ENCODE assay signal across 17 mouse cellular contexts in the genomic region with DNA sequence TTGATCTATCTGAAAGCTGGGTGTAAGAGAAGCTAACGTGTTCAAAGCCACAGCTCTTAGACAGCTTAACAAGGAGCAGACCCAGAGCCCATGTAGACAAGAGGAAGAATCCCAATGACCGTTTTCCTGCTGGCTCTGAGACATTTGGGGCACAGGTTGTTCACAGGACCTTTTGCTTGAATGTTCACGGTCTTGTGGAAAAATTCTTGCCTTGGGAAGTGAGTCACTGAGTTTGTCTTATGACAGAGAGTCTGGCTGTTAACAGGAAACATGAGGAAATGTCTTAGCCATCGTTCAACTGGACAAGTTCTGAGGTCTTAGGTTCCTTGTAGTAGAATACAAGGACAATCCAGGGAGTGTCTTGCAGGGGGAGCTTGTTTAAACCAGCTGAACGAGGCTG. TPM values are rescaled to one million over a fixed set of nuclear protein-coding genes. Genes with fewer than 3 reads are reported as not detected.
A peak's percentile ranks its signal among the peaks of the same experiment; 100 is the strongest.
DNase-seq lines count a peak whose midpoint lies in the region; ATAC-seq lines count a peak whose summit lies in the region.
"Had no signal": no experiment of that assay in that cellular context is flagged by ENCODE, and none has a peak within 500 bp of the region (broad histone marks: within the 10 kb centered on the region; RNA-seq: fewer than 3 reads in every experiment).

No protein-coding gene starts in this region.

- H3K27me3 ChIP-seq in heart, embryonic 10.5 days (ENCODE audit: insufficient read depth, poor library complexity, severe bottlenecking), result no peaks in the 10 kb centered on the region
- no peaks in the 10 kb centered on the region for H3K27me3 ChIP-seq in midbrain, embryonic 13.5 days
- H3K27me3 ChIP-seq: forebrain, embryonic 15.5 days; liver, embryonic 15.5 days had no signal

- no peaks in the 10 kb centered on the region for H3K9me3 ChIP-seq in heart, embryonic 10.5 days
- no peaks in the 10 kb centered on the region for H3K9me3 ChIP-seq in midbrain, embryonic 13.5 days
- H3K9me3 ChIP-seq: embryonic facial prominence, embryonic 10.5 days; forebrain, embryonic 15.5 days; liver, embryonic 15.5 days had no signal

- no peaks in the 10 kb centered on the region for H3K36me3 ChIP-seq in heart, embryonic 10.5 days
- H3K36me3 ChIP-seq in midbrain, embryonic 13.5 days, result no peaks in the 10 kb centered on the region
- H3K36me3 ChIP-seq: embryonic facial prominence, embryonic 10.5 days; forebrain, embryonic 15.5 days; liver, embryonic 15.5 days had no signal

- no peak overlapping the region for H3K9ac ChIP-seq in midbrain, embryonic 13.5 days (replicated peaks)
- H3K9ac ChIP-seq: forebrain, embryonic 15.5 days; liver, embryonic 15.5 days had no signal

- 49% methylated on average over 5 of the region's 5 CpGs for WGBS in heart, embryonic 10.5 days
- 83% methylated on average over 5 of the region's 5 CpGs for WGBS in midbrain, embryonic 13.5 days

- no peak overlapping the region for H3K4me2 ChIP-seq in midbrain, embryonic 13.5 days (replicated peaks)
- H3K4me2 ChIP-seq: forebrain, embryonic 15.5 days; liver, embryonic 15.5 days had no signal

- H3K4me3 ChIP-seq in heart, embryonic 10.5 days, result no peak overlapping the region
- no peak overlapping the region for H3K4me3 ChIP-seq in midbrain, embryonic 13.5 days (replicated peaks)
- H3K4me3 ChIP-seq: embryonic facial prominence, embryonic 10.5 days; forebrain, embryonic 15.5 days; liver, embryonic 15.5 days; myocyte had no signal

- peak overlapping the region; percentile 36; the same call in 1 of the 2 replicates for H3K27ac ChIP-seq in heart, embryonic 10.5 days
- H3K27ac ChIP-seq in midbrain, embryonic 13.5 days, result no peak overlapping the region
- H3K27ac ChIP-seq: embryonic facial prominence, embryonic 10.5 days; forebrain, embryonic 15.5 days; liver, embryonic 15.5 days had no signal

- ATAC-seq in midbrain, embryonic 13.5 days, result no peak
- ATAC-seq: CD4-positive, CD25-positive, alpha-beta regulatory T cell, adult 4 months; forebrain, embryonic 15.5 days; intestine, embryonic 16.5 days had no signal

- peak; percentile 31 to 74 for DNase-seq in heart, adult 18-20 months
- no peak for DNase-seq in heart, postnatal 4 days
- peak; percentile 16 for DNase-seq in urinary bladder, postnatal 14 days (ENCODE audit: low spot score)
- no peak for DNase-seq in urinary bladder, postnatal 10 days (ENCODE audit: low spot score)
- DNase-seq in heart, embryonic 10.5 days (ENCODE audit: low spot score), result no peak
- DNase-seq in spleen, adult 12 weeks (ENCODE audit: low spot score), result no peak
- DNase-seq in cerebellum, adult 9-10 months, result no peak
- DNase-seq: thymus, postnatal 25 days had no signal

- H3K4me1 ChIP-seq in heart, embryonic 10.5 days, result no peaks in the 10 kb centered on the region
- no peaks in the 10 kb centered on the region for H3K4me1 ChIP-seq in midbrain, embryonic 13.5 days (replicated peaks)
- H3K4me1 ChIP-seq: embryonic facial prominence, embryonic 10.5 days; forebrain, embryonic 15.5 days; liver, embryonic 15.5 days had no signal

RNA-seq across cellular contexts. Expression of a gene that starts 20.7 kb away (rescaled TPM):
- 10 to 100 TPM; 14.8 to 64.6 TPM for total RNA-seq in heart, adult 18-20 months (2021)
- total RNA-seq in heart, postnatal 4 days (2021), result 1 to 10 TPM; 4.9 to 6.2 TPM
- 0.14 TPM in 1 of 2 replicates, not detected in the other for polyA plus RNA-seq in heart, embryonic 10.5 days (2016; fragmentation: Nextera tagmentation; extraction: Ambion mirVana)
- 0.12 TPM in 1 of 2 replicates, not detected in the other for polyA plus RNA-seq in midbrain, embryonic 13.5 days (2015; fragmentation: Nextera tagmentation; extraction: Ambion mirVana)
- total RNA-seq: left cerebral cortex, postnatal 14 days had no signal
- polyA plus RNA-seq: CD4-positive, CD25-positive, alpha-beta regulatory T cell, adult 4 months; embryonic facial prominence, embryonic 10.5 days; forebrain, embryonic 15.5 days; heart, embryonic 16.5 days; intestine, embryonic 16.5 days; liver, embryonic 15.5 days; myocyte had no signal

RNA-seq across cellular contexts. Expression of a gene that starts 39.5 kb away (rescaled TPM):
- total RNA-seq in heart, adult 18-20 months (2021), result 10 to 100 TPM in 1 of 2 experiments, 1 to 10 TPM in 1; 8.3 to 10.1 TPM
- total RNA-seq in heart, postnatal 4 days (2021), result 10 to 100 TPM; 34.9 to 37.4 TPM
- polyA plus RNA-seq in heart, embryonic 10.5 days (2016; fragmentation: Nextera tagmentation; extraction: Ambion mirVana), result 134 and 158 TPM in 2 replicates
- polyA plus RNA-seq in midbrain, embryonic 13.5 days (2015; fragmentation: Nextera tagmentation; extraction: Ambion mirVana), result 76.2 and 78.4 TPM in 2 replicates

RNA-seq across cellular contexts. Expression of a gene that starts 57.5 kb away (rescaled TPM):
- total RNA-seq in heart, adult 18-20 months (2021), result 1 to 10 TPM; 7.2 to 9.7 TPM
- total RNA-seq in heart, postnatal 4 days (2021), result 10 to 100 TPM; 19.8 to 20.3 TPM
- 11.2 and 18.0 TPM in 2 replicates for polyA plus RNA-seq in heart, embryonic 10.5 days (2016; fragmentation: Nextera tagmentation; extraction: Ambion mirVana)
- 43.1 and 44.5 TPM in 2 replicates for polyA plus RNA-seq in midbrain, embryonic 13.5 days (2015; fragmentation: Nextera tagmentation; extraction: Ambion mirVana)

RNA-seq across cellular contexts. Expression of a gene that starts 59.8 kb away (rescaled TPM):
- 100 to 1,000 TPM; 420 to 448 TPM for total RNA-seq in heart, adult 18-20 months (2021)
- 100 to 1,000 TPM; 206 to 231 TPM for total RNA-seq in heart, postnatal 4 days (2021)
- polyA plus RNA-seq in heart, embryonic 10.5 days (2016; fragmentation: Nextera tagmentation; extraction: Ambion mirVana), result 163 and 184 TPM in 2 replicates
- polyA plus RNA-seq in midbrain, embryonic 13.5 days (2015; fragmentation: Nextera tagmentation; extraction: Ambion mirVana), result 281 and 302 TPM in 2 replicates

Comparison
In these comparisons a context has a peak if more than half of its experiments do, and no peak if none do; other contexts are left out.
1. DNase-seq: peak in heart, adult 18-20 months (2 of 2) and urinary bladder, postnatal 14 days (single experiment); none in heart, postnatal 4 days (single experiment), urinary bladder, postnatal 10 days (single experiment), heart, embryonic 10.5 days (single experiment), spleen, adult 12 weeks (single experiment) and cerebellum, adult 9-10 months (single experiment).